Mouse (Mus musculus): ENCODE measurements around the gene Setd4.
"Not testable (repeated sequence)": the region's sequence is repeated elsewhere in the genome, so short reads cannot be mapped to it uniquely, and the experiment has no call there.

The Setd4 gene

DNA sequence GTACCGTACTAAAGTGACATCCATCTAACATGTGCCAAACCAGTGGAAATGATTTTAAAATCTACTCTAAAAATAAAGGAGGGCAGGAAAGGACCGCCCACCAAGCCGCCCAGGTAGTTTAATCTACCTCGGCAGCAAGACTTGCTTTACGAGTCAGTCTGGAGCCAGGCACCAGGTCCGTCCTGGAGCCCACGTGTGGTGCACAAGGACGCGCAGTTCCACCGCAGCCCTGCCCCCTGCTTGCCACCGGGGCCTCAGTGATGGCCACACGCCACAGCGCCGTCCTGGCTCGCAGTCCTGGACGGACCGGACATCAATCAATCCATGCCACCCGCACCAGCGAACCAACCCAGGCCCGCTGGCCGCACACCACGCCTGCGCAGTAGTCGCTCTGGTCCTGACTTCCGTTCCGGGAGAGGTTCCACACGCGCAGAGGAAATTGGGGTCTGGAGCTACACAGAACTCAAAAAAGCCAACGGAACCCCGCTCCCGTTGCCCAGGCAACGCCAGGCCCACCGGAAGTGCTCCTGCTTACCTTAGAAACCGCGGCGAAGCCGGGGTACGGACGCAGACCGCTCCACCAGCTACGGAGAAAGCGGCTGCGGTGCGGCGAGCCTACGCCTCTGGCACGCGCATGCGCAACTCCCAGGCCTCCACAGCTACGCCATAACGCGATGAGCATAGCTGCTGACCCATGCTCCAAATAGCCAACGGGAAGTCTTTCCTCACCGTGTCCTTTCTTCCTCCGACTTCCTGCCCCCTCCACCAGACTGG, at the start of gene Setd4:
Gene Setd4 (minus strand): TSS at position 625 of the 774 bp plus-strand sequence.
- DNase-seq (ENCODE audit: low spot score in 2 of 2) = peak; percentile 72 to 76

DNA sequence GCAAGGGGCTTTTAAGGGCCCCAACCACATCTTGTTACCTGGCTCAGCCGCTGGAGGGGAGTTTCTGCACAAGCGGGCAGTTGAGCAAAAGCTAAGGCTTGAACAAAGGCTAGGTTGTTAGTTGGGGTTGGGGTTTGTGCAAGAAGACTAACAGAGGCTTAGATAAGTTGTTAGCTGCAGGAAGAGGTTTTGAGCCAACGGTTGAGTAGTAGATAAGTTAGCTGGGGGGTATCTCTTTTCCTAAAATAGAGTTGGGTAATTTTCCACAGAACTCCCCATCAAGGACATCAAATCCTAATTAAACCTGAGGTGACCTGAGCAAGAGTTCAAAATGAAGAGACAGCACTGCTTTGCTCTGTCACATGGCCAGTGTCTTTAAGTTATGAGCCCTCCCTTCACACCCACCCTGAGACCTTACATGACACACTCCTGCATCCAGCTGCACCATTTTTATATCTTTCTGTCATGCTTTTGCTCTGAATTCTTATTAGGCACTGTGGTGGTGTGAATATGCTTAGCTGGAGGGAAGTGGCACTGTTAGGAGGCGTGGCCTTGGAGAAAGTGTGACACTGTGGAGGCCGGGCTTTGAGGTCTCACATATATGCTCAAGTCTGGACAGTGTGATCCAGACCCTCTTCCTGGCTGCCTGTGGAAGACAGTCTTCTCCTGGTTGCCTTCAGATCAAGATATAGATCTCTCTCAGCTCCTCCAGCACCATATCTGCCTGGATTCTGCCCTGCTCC, 44.7 kb upstream of the Setd4 start:
- no peak for DNase-seq (ENCODE audit: low spot score in 2 of 2)

GRCm38 (mm10) chr16:93644006-93644405, 40.1 kb upstream of the Setd4 start:
- DNase-seq (ENCODE audit: low spot score in 2 of 2) = no peak

- no peak for DNase-seq (ENCODE audit: low spot score in 2 of 2)
Measured at GRCm38 (mm10) chr16:93627761-93628400, 24.0 kb upstream of the Setd4 start, which contains the start of gene Gm5678. TSS of gene Gm5678 (plus strand) at chr16:93628097.

GRCm38 (mm10) chr16:93626745-93627144, 22.9 kb upstream of the Setd4 start:
- no peak for DNase-seq (ENCODE audit: low spot score in 2 of 2)

- DNase-seq (ENCODE audit: low spot score in 2 of 2) = no peak
Measured at GRCm38 (mm10) chr16:93624671-93625070, 20.8 kb upstream of the Setd4 start.

DNA sequence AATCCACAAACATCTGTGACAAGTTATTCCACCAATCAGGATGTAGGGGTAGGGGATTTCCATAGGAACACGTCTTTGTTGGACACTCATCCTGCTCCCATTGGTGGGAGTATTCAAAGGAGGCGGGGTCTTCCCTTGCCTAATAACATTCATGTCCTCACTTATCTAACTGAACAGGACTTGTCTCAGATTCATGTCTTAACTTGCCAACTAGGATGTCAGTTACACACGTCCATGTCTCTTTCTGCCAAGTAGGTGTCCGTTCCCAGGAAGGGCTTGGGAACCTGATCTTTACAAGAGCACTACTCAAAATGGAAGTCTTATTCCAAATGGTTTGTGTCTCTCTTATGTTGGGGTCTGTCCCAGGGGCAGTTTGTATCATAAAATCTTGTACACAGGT, 19.9 kb upstream of the Setd4 start:
- DNase-seq (ENCODE audit: low spot score in 2 of 2) = not testable (repeated sequence)

GRCm38 (mm10) chr16:93615118-93615870, 11.4 kb upstream of the Setd4 start:
- peak; percentile 64 to 76 for DNase-seq (ENCODE audit: low spot score in 2 of 2)

- DNase-seq (ENCODE audit: low spot score in 2 of 2) = no peak
Measured at GRCm38 (mm10) chr16:93610961-93611360, 7.1 kb upstream of the Setd4 start.

GRCm38 (mm10) chr16:93609796-93610195, 5.9 kb upstream of the Setd4 start:
- no peak for DNase-seq (ENCODE audit: low spot score in 2 of 2)

GRCm38 (mm10) chr16:93608731-93609130, 4.9 kb upstream of the Setd4 start:
- DNase-seq (ENCODE audit: low spot score in 2 of 2) = no peak

DNA sequence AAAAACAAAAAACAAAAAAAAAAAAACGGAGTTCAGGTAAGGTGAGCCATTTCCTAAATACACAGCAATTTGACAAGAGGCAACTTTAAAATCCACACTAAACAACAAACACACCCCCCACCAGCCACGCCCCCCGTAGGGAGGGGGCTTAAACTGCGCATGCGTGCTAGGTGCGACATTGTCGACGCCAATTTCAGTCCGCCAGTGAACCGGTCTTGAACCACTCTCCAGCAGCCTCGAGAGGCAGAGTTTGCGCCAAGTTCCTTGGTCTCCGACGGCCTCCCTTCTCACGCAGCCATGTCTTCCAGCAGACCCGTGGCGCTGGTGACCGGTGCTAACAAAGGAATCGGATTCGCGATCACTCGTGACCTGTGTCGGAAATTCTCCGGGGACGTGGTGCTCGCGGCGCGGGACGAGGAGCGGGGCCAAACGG, 3.8 kb upstream of the Setd4 start:
- DNase-seq (ENCODE audit: low spot score in 2 of 2) = peak; percentile 73 to 84

DNA sequence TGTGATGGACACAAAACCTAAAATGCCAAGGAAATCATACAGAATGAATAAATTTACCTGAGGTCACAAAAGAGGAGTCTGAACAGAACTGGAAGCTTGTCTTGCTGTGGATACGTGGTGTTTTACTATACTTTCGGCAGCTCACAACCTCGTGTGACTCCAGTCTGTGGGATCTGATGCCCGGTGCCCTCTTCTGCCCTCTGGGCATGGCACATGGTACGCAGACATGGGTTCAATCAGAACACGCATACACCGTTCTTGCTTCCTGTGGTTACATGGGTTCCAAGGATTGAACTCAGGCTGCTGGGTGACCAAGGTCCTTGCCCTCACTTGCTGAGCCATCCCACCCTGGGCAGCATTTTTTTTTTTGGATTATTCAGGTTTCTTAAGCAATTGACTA, 2.3 kb upstream of the Setd4 start:
- DNase-seq (ENCODE audit: low spot score in 2 of 2) = no peak

GRCm38 (mm10) chr16:93605553-93605952, 1.7 kb upstream of the Setd4 start, which contains the start of gene Cbr1:
TSS of gene Cbr1 (plus strand) at chr16:93605853.
- no peak for DNase-seq (ENCODE audit: low spot score in 2 of 2)

DNA sequence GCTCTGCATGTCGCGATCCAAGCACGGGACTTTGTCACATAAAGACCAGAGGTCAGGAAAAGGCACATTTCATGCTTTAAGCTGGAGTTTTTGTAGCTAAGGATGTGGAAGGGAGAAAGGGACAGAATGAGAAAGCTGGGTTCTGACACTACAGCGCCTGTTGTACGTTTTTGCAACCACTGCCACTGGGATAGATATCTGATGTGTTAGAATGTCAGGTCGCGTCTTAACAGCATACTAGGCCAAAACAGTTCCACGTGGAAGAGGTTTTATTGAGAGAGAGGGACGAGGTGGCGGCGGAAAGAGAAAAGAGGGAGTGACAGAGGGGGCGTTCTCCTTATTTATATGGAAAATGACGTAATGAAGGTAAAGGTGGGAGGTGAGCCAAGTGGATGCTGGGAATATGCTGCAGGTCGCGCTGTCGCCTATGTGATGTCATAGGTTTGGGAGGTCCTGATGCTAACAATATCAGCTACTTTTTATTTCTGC, 662 bp upstream of the Setd4 start:
- no peak for DNase-seq (ENCODE audit: low spot score in 2 of 2)

DNA sequence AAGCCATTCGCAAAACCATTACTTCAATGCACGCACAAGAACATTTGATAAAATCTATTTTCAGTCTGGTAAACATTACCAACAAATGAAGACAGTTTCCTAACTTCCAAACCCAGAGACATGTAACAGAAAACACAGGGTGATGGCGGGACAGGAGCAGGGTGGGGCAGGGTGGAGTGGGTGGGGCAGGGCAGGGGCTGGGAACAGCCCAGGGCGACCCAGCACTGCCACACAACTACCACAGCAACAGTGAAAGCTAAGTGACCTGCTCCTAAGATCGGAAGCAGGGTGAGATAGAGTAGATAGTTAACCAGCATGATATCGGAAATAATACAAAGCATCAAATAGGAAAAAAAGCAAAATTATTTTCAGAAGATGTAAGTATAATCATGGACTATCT, 4.4 kb downstream of the Setd4 start:
- no peak for DNase-seq (ENCODE audit: low spot score in 2 of 2)

GRCm38 (mm10) chr16:93597551-93597950, 6.3 kb downstream of the Setd4 start:
- no peak for DNase-seq (ENCODE audit: low spot score in 2 of 2)

DNA sequence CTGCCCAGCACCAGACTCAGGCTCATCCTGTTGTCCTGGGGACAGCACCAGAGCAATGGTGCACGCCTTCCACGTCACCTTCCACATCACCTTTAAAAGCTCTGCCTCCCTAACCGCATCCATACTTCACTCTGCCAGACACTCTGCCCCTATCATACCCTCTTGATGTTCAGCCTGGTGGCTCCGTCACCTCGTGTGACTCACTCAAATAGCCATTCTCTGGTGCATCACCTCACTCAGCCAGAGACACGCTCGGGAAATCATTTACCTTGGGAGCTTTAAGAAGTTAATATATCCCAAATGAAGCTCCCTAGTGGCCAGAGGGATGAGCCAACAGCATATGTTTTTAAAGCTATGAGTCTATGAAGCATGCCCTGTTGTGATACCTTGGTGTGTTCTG, 7.1 kb downstream of the Setd4 start:
- no peak for DNase-seq (ENCODE audit: low spot score in 2 of 2)

GRCm38 (mm10) chr16:93595766-93596165, 8.1 kb downstream of the Setd4 start:
- DNase-seq (ENCODE audit: low spot score in 2 of 2) = no peak

DNA sequence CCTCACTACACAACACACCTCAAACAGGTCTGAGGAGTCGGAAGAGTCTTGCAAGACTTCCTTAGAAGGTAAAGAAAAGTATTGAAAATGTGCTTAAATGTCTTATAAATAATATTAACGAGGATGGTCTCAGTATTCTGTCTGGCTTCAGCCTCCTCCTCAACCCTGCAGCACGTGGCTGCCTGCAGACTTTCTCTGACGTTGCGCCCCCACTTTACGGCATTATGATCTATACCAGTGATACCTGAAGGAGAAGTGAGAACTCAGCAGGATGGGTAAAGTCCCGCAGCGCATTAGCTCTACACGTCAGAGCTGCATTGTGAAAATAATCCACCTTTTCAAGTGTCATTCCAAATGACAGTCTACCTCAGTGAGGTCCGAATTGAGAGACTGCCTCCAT, 9.4 kb downstream of the Setd4 start:
- no peak for DNase-seq (ENCODE audit: low spot score in 2 of 2)

GRCm38 (mm10) chr16:93593406-93593805, 10.5 kb downstream of the Setd4 start:
- no peak for DNase-seq (ENCODE audit: low spot score in 2 of 2)

- DNase-seq (ENCODE audit: low spot score in 2 of 2) = no peak
Measured at GRCm38 (mm10) chr16:93592711-93593110, 11.2 kb downstream of the Setd4 start.
